Mouse (Mus musculus) CH12.LX (cell line): ENCODE data around the gene Il11ra1. TPM values are rescaled to one million over a fixed set of nuclear protein-coding genes. Genes with fewer than 3 reads are reported as not detected.
A peak's percentile ranks its signal among the peaks of the same experiment; 100 is the strongest.

Source experiments
- DNase-seq: peaks from one replicate; pipeline ENCODE4 v3.0.0-alpha.2; 2013; ENCODE audit errors: extremely low read depth
- H3K27ac ChIP-seq: 2 replicates; pipeline ENCODE4 v1.5.1; 2012; ENCODE audit warnings: low read depth, mild to moderate bottlenecking, control low read depth, moderate library complexity; ENCODE audit not compliant: insufficient read depth
- H3K27me3 ChIP-seq: replicated peaks from 2 replicates; pipeline ENCODE3; 2012; ENCODE audit warnings: inconsistent platforms
- H3K36me3 ChIP-seq, 2 experiments: replicated peaks in 1 of 2; 2 replicates each; pipeline versions ENCODE3 to v1.6.1; 2012; ENCODE audit warnings: inconsistent platforms in 1 of 2, low read length in 1 of 2, mild to moderate bottlenecking in 1 of 2, mixed read lengths in 1 of 2, moderate library complexity in 1 of 2; ENCODE audit not compliant: control insufficient read depth in 1 of 2, insufficient read depth in 1 of 2
- H3K4me1 ChIP-seq, 2 experiments: 2 replicates each; pipeline ENCODE4 v1.6.1; 2012; ENCODE audit warnings: inconsistent platforms in 1 of 2, moderate library complexity in 1 of 2; ENCODE audit not compliant: insufficient read depth in 2 of 2, control insufficient read depth in 1 of 2
- H3K4me2 ChIP-seq: 2 replicates; pipeline ENCODE4 v1.6.1; 2012; ENCODE audit warnings: low read depth, mild to moderate bottlenecking, control low read depth; ENCODE audit not compliant: poor library complexity, insufficient read depth, severe bottlenecking
- H3K4me3 ChIP-seq, 3 experiments: fragments of 150-350 bp in 1 of 3; sonication (generic) in 1 of 3; replicated peaks in 1 of 3; 2 replicates each; pipeline versions ENCODE3 to v1.5.1; 2011 to 2012; ENCODE audit warnings: low read depth in 2 of 3, low read length in 2 of 3, mild to moderate bottlenecking in 2 of 3, moderate library complexity in 2 of 3, control low read depth in 1 of 3, improper control_type of control experiment in 1 of 3, inconsistent platforms in 1 of 3, mixed read lengths in 1 of 3; ENCODE audit not compliant: poor library complexity in 1 of 3
- H3K79me2 ChIP-seq: replicated peaks from 2 replicates; pipeline ENCODE4 v1.6.1; 2012; ENCODE audit warnings: mild to moderate bottlenecking, moderate library complexity; ENCODE audit not compliant: control insufficient read depth, poor library complexity, insufficient read depth, severe bottlenecking; ENCODE audit errors: extremely low read depth
- H3K9ac ChIP-seq: 2 replicates; pipeline ENCODE4 v1.6.1; 2012; ENCODE audit warnings: low read depth, mild to moderate bottlenecking, control low read depth, moderate library complexity; ENCODE audit not compliant: insufficient read depth
- H3K9me3 ChIP-seq: replicated peaks from 2 replicates; pipeline ENCODE3; 2012; ENCODE audit warnings: low read length, inconsistent platforms, mixed read lengths
- BHLHE40 ChIP-seq: IDR thresholded peaks from 2 replicates; pipeline ENCODE4 v1.6.1; 2011; ENCODE audit warnings: mild to moderate bottlenecking, low read depth, low read length, improper control_type of control experiment
- CHD1 ChIP-seq: IDR thresholded peaks from 2 replicates; pipeline ENCODE4 v1.6.1; 2012; ENCODE audit warnings: low read depth, low read length, improper control_type of control experiment, inconsistent platforms
- CHD2 ChIP-seq: IDR thresholded peaks from 2 replicates; pipeline ENCODE4 v1.6.1; 2011; ENCODE audit warnings: low read length, improper control_type of control experiment
- CTCF ChIP-seq, 2 experiments: IDR thresholded peaks in 1 of 2; conservative IDR thresholded peaks in 1 of 2; 2 replicates each; pipeline ENCODE4 v1.5.1; 2011 to 2012; ENCODE audit warnings: low read depth in 2 of 2, low read length in 2 of 2, improper control_type of control experiment in 1 of 2, inconsistent platforms in 1 of 2, mild to moderate bottlenecking in 1 of 2, moderate library complexity in 1 of 2
- E2F4 ChIP-seq: IDR thresholded peaks from 2 replicates; pipeline ENCODE4 v1.6.1; 2011; ENCODE audit warnings: low read depth, low read length, improper control_type of control experiment; ENCODE audit not compliant: insufficient replicate concordance
- ELF1 ChIP-seq: IDR thresholded peaks from 2 replicates; pipeline ENCODE4 v1.6.1; 2014; ENCODE audit warnings: low read depth, mild to moderate bottlenecking, inconsistent platforms, low read length, improper control_type of control experiment
- EP300 ChIP-seq: IDR thresholded peaks from 2 replicates; pipeline ENCODE4 v1.6.1; 2011; ENCODE audit warnings: low read length, improper control_type of control experiment
- ETS1 ChIP-seq: conservative IDR thresholded peaks from 2 replicates; pipeline ENCODE4 v1.6.1; 2012; ENCODE audit warnings: low read depth, mild to moderate bottlenecking, inconsistent platforms, low read length, improper control_type of control experiment, moderate library complexity
- GABPA ChIP-seq: IDR thresholded peaks from 2 replicates; pipeline ENCODE4 v1.6.1; 2012; ENCODE audit warnings: low read depth, low read length, improper control_type of control experiment, inconsistent platforms; ENCODE audit not compliant: insufficient replicate concordance
- HCFC1 ChIP-seq: IDR thresholded peaks from 2 replicates; pipeline ENCODE4 v1.6.1; 2012; ENCODE audit warnings: low read depth, mild to moderate bottlenecking, inconsistent platforms, low read length, improper control_type of control experiment
- IRF4 ChIP-seq: IDR thresholded peaks from 2 replicates; pipeline ENCODE4 v1.6.1; 2014; ENCODE audit warnings: low read depth, mild to moderate bottlenecking, inconsistent platforms, low read length, improper control_type of control experiment
- JUN ChIP-seq: IDR thresholded peaks from 2 replicates; pipeline ENCODE4 v1.6.1; 2011; ENCODE audit warnings: low read depth, mild to moderate bottlenecking, low read length, improper control_type of control experiment, moderate library complexity; ENCODE audit not compliant: insufficient read depth
- JUND ChIP-seq: conservative IDR thresholded peaks from 2 replicates; pipeline ENCODE4 v1.6.1; 2011; ENCODE audit warnings: low read depth, low read length, improper control_type of control experiment
- KAT2A ChIP-seq: IDR thresholded peaks from 2 replicates; pipeline ENCODE4 v1.6.1; 2012; ENCODE audit warnings: low read length, improper control_type of control experiment, inconsistent platforms; ENCODE audit not compliant: insufficient replicate concordance
- MAFK ChIP-seq: IDR thresholded peaks from 2 replicates; pipeline ENCODE4 v1.6.1; 2011; ENCODE audit warnings: low read length, improper control_type of control experiment; ENCODE audit not compliant: insufficient replicate concordance
- MAX ChIP-seq: IDR thresholded peaks from 2 replicates; pipeline ENCODE4 v1.6.1; 2011; ENCODE audit warnings: low read length, improper control_type of control experiment
- MAZ ChIP-seq: IDR thresholded peaks from 2 replicates; pipeline ENCODE4 v1.6.1; 2012; ENCODE audit warnings: low read depth, mild to moderate bottlenecking, inconsistent platforms, low read length, improper control_type of control experiment, moderate library complexity
- MEF2A ChIP-seq: IDR thresholded peaks from 2 replicates; pipeline ENCODE4 v1.6.1; 2014; ENCODE audit warnings: low read depth, mild to moderate bottlenecking, inconsistent platforms, low read length, improper control_type of control experiment, borderline replicate concordance
- MXI1 ChIP-seq: IDR thresholded peaks from 2 replicates; pipeline ENCODE4 v1.6.1; 2011; ENCODE audit warnings: mild to moderate bottlenecking, low read depth, low read length, improper control_type of control experiment
- MYC ChIP-seq: IDR thresholded peaks from 2 replicates; pipeline ENCODE4 v1.6.1; 2011; ENCODE audit warnings: low read depth, mild to moderate bottlenecking, improper control_type of control experiment, low read length
- NELFE ChIP-seq: IDR thresholded peaks from 2 replicates; pipeline ENCODE4 v1.6.1; 2011; ENCODE audit warnings: low read depth, low read length, improper control_type of control experiment
- NRF1 ChIP-seq: IDR thresholded peaks from 2 replicates; pipeline ENCODE4 v1.6.1; 2014; ENCODE audit warnings: low read depth, mild to moderate bottlenecking, inconsistent platforms, low read length, improper control_type of control experiment, moderate library complexity
- PAX5 ChIP-seq: IDR thresholded peaks from 2 replicates; pipeline ENCODE4 v1.6.1; 2012; ENCODE audit warnings: low read length, inconsistent platforms, mixed read lengths
- POLR2A ChIP-seq: IDR thresholded peaks from 2 replicates; pipeline ENCODE4 v1.6.1; 2011; ENCODE audit warnings: low read depth, mild to moderate bottlenecking, improper control_type of control experiment, low read length
- POLR2AphosphoS2 ChIP-seq: IDR thresholded peaks from 2 replicates; pipeline ENCODE4 v1.6.1; 2011; ENCODE audit warnings: low read depth, low read length, improper control_type of control experiment
- RAD21 ChIP-seq: IDR thresholded peaks from 2 replicates; pipeline ENCODE4 v1.6.1; 2011; ENCODE audit warnings: low read depth, mild to moderate bottlenecking, low read length, improper control_type of control experiment, moderate library complexity
- RCOR1 ChIP-seq: conservative IDR thresholded peaks from 2 replicates; pipeline ENCODE4 v1.6.1; 2012; ENCODE audit warnings: low read depth, mild to moderate bottlenecking, inconsistent platforms, low read length, improper control_type of control experiment
- SIN3A ChIP-seq: IDR thresholded peaks from 2 replicates; pipeline ENCODE4 v1.6.1; 2012; ENCODE audit warnings: low read length, improper control_type of control experiment, inconsistent platforms
- SMC3 ChIP-seq: IDR thresholded peaks from 2 replicates; pipeline ENCODE4 v1.6.1; 2011; ENCODE audit warnings: low read depth, low read length, improper control_type of control experiment
- TBP ChIP-seq: conservative IDR thresholded peaks from 2 replicates; pipeline ENCODE4 v1.6.1; 2011; ENCODE audit warnings: low read depth, low read length, improper control_type of control experiment
- TCF12 ChIP-seq: IDR thresholded peaks from 2 replicates; pipeline ENCODE4 v1.6.1; 2014; ENCODE audit warnings: low read depth, mild to moderate bottlenecking, inconsistent platforms, low read length, improper control_type of control experiment
- UBTF ChIP-seq: IDR thresholded peaks from 2 replicates; pipeline ENCODE4 v1.6.1; 2012; ENCODE audit warnings: low read depth, mild to moderate bottlenecking, inconsistent platforms, low read length, improper control_type of control experiment, moderate library complexity
- USF1 ChIP-seq: IDR thresholded peaks from 2 replicates; pipeline ENCODE4 v1.6.1; 2014; ENCODE audit warnings: low read depth, mild to moderate bottlenecking, inconsistent platforms, low read length, improper control_type of control experiment
- USF2 ChIP-seq: conservative IDR thresholded peaks from 2 replicates; pipeline ENCODE4 v1.6.1; 2011; ENCODE audit warnings: low read depth, low read length, improper control_type of control experiment
- ZC3H11A ChIP-seq: IDR thresholded peaks from 2 replicates; pipeline ENCODE4 v1.6.1; 2012; ENCODE audit warnings: low read depth, mild to moderate bottlenecking, inconsistent platforms, low read length, improper control_type of control experiment
- ZKSCAN1 ChIP-seq: IDR thresholded peaks from 2 replicates; pipeline ENCODE4 v1.6.1; 2012; ENCODE audit warnings: low read depth, inconsistent platforms, low read length, improper control_type of control experiment, borderline replicate concordance
- ZMIZ1 ChIP-seq: IDR thresholded peaks from 2 replicates; pipeline ENCODE4 v1.6.1; 2012; ENCODE audit warnings: low read depth, mild to moderate bottlenecking, inconsistent platforms, low read length, improper control_type of control experiment
- ZNF384 ChIP-seq: IDR thresholded peaks from 2 replicates; pipeline ENCODE4 v1.6.1; 2012; ENCODE audit warnings: low read depth, low read length, improper control_type of control experiment, inconsistent platforms
- dilution Hi-C: fragments of 300-500 bp; cut with MboI; formaldehyde crosslinking; loops from 2 replicates; pipeline ENCODE4 v1.14.3; 2020; ENCODE audit warnings: low sequenced_read_pairs; ENCODE audit not compliant: extremely low pct_unique_long_range_greater_than_20kb, extremely low pct_ligation_motif_present
- in situ Hi-C: fragments of 300-500 bp; cut with MboI; formaldehyde crosslinking; loops from 3 replicates; pipeline ENCODE4 v1.14.3; 2019; ENCODE audit warnings: low sequenced_read_pairs, low pct_ligation_motif_present, low pct_unique_long_range_greater_than_20kb, mixed read lengths
- polyA plus RNA-seq: library from polyadenylated mRNA; unstranded; fragments of >175 nt; gene quantifications from 2 replicates; pipeline ENCODE4 v1.2.1, GENCODE M21; 2012; ENCODE audit warnings: low read depth; ENCODE audit not compliant: insufficient read length
- total RNA-seq, 2 experiments: library from RNA; depleted of rRNA; stranded (reverse); fragments of 300-350 nt in 1 of 2; fragments of >200 nt in 1 of 2; gene quantifications; 2 replicates each; pipeline ENCODE4 v1.2.3; 2012 to 2014

Il11ra1 gene
- total and polyA plus RNA-seq, 3 experiments, result 1.3 to 4.8 (median 4.2) TPM

DNA sequence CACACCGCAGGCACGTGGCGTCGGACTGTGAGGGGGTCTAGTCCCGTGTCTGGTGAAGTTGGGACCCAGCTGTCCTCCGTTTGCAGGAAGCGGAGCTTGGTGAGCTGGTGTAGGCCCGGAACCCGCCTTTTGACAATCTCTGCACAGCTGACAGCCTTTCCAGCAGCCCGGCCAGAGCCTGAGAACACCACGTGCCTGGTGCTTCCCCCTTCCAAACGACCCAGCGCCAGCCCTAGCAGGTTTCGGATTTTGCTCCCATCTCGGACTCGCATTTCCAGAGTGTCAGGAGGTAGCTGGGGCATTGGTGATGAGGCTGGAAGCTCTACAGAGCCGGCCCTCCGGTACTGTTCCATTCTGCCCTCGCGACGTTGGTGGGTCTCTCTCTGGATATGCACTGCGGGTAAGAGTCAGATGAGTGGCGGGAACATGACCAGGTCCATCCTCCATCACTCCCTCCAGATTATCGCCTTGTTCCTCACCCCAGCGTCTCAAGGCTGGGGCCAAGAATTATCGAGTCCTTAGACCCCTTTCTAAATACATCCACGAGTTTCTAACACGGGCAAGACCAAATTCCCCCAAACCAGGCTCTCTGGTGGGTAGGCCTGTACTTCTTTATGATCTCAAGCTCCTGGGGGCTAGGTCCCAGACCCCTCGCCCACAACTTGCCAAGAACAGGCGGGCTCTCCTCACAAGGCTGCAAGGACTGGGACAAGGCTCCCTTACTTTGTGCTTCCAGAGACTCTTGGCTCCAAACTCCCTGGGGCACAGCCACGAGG lies 12.8 kb downstream of the Il11ra1 start:
- H3K27me3 ChIP-seq, result peaks cover 4% of the 10 kb centered on the region
- no peaks in the 10 kb centered on the region for H3K9me3 ChIP-seq
- dilution Hi-C loops (no loop called here), in situ Hi-C loops (no loop called here)
- H3K4me3 ChIP-seq, result peak overlapping the region; percentile 68 to 84 (median 84)
- H3K9ac ChIP-seq, result peak overlapping the region; percentile 95
- peaks cover 8 to 23% of the 10 kb centered on the region in 2 experiments for H3K4me1 ChIP-seq
- TF ChIP-seq RAD21 (no peak), MXI1 (peak; percentile 85), POLR2A (no peak), RCOR1 (no peak), E2F4 (no peak), KAT2A (no peak), IRF4 (no peak), CHD2 (no peak), CHD1 (no peak), MAX (peak; percentile 63), ZNF384 (no peak), CTCF (conservative IDR thresholded peaks at IDR 0.05 in 1 of 2, IDR thresholded peaks at IDR 0.05 in 1 of 2; ENCODE audit: low read depth in 2 of 2, low read length in 2 of 2) (no peak), USF1 (no peak), NRF1 (no peak), TCF12 (no peak), MYC (peak; percentile 60), JUND (no peak), GABPA (no peak), ZC3H11A (no peak), UBTF (no peak), TBP (no peak), USF2 (no peak), MAZ (no peak), HCFC1 (no peak), NELFE (no peak), EP300 (no peak), SIN3A (peak; percentile 56), ZMIZ1 (no peak), BHLHE40 (0 out of 2 replicates have a peak, but pooled peaks have one; percentile 17), ELF1 (no peak), ZKSCAN1 (no peak), MAFK (no peak), JUN (no peak), PAX5 (no peak), MEF2A (no peak), ETS1 (no peak), POLR2AphosphoS2 (no peak), SMC3 (no peak)
- no peak for DNase-seq
- H3K36me3 ChIP-seq, result peaks cover 22 to 50% of the 10 kb centered on the region in 2 experiments
- peaks cover 7% of the 10 kb centered on the region; the same call in 1 of the 2 replicates for H3K79me2 ChIP-seq
- H3K27ac ChIP-seq, result no peak overlapping the region
- peak overlapping the region; percentile 89 for H3K4me2 ChIP-seq
